Mouse (Mus musculus): ENCODE data around the gene Cyth1. TPM values are rescaled to one million over a fixed set of nuclear protein-coding genes. Genes with fewer than 3 reads are reported as not detected.

Cyth1 gene
- total RNA-seq, 1 experiment from 2014 or later, result 42.2 TPM

DNA sequence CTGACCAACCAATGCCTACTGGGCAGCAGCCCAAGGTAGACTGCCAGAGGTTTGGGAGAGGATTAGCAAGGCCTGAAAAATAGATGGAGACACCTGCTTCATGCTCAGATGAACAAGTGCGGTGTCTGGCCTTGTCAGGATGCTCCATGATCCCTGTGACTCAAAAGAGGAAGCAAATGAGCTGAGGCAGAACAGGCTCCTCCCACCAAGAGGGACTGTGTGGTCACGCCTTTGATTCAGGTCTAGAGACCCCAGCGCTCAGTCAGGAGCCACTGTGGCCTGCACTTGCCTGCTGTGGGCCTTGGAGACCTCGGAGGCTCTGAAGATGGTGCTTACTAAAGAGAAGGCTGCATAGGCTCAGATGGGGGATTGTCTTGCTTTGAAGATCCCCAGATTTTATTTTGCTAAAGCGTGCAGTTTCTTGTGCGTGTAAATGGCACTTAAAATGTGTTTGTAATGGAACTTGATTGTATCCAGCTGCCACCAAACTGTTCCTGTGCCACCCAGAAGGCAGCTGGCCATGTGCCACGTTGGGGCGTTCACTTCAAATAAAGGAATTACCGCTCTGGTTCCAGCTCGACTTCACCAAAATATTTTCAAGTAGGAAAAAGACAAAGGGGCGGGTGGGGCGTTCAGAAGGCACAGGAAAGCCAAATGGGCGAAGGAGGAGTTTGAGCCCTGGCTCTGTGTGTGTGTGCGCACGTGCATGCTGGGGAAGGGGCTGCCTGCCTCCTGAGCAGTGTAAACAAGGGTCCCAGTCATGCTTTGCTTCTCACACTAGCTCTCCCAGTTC is 6.0 kb upstream of the Cyth1 start:
- peak; percentile 64 for DNase-seq

- DNase-seq, result no peak
These were observed 5.2 kb upstream of the Cyth1 start for GRCm38 (mm10) chr11:118253447-118254158.

GRCm38 (mm10) chr11:118249012-118249383 is 606 bp upstream of the Cyth1 start:
- DNase-seq, result no peak

GRCm38 (mm10) chr11:118247359-118248095 is 865 bp downstream of the Cyth1 start:
- peak; percentile 75 for DNase-seq

GRCm38 (mm10) chr11:118246724-118247123 is 1.7 kb downstream of the Cyth1 start:
- no peak for DNase-seq

- DNase-seq, result no peak
These were observed 3.3 kb downstream of the Cyth1 start for GRCm38 (mm10) chr11:118245130-118245529.

GRCm38 (mm10) chr11:118243627-118244261 is 4.6 kb downstream of the Cyth1 start:
- DNase-seq, result no peak

- no peak for DNase-seq
These were observed 5.9 kb downstream of the Cyth1 start for GRCm38 (mm10) chr11:118242506-118242905.

GRCm38 (mm10) chr11:118240388-118240787 is 8.0 kb downstream of the Cyth1 start:
- DNase-seq, result no peak

- no peak for DNase-seq
These were observed 8.9 kb downstream of the Cyth1 start for GRCm38 (mm10) chr11:118239281-118240198.

GRCm38 (mm10) chr11:118236520-118237190 is 11.7 kb downstream of the Cyth1 start:
- no peak for DNase-seq

- no peak for DNase-seq
These were observed 13.5 kb downstream of the Cyth1 start for GRCm38 (mm10) chr11:118234929-118235328.

- DNase-seq, result no peak
These were observed 13.9 kb downstream of the Cyth1 start for GRCm38 (mm10) chr11:118234500-118234899.

- DNase-seq, result no peak
These were observed 14.5 kb downstream of the Cyth1 start for GRCm38 (mm10) chr11:118233924-118234323.

- peak; percentile 44 for DNase-seq
These were observed 16.0 kb downstream of the Cyth1 start for GRCm38 (mm10) chr11:118232314-118232831.

DNA sequence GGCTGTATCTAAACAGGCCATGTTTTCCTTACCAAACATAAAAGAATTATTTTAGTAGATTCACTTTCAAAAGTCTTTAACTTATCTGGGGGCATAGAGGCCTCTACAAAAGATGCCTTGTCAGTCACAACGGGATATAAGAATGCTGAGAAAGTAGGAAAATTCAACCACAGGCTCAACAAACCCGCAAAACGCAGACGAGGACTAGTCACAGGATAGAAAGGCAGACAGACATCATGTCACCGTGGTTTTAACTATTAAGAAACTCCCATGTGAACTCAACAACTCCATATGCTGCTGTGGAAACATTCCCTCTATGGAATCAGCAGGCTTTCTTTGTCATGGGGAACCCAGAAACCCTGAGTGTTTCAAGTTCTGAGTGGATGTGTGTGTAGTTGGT is 18.5 kb downstream of the Cyth1 start:
- no peak for DNase-seq

DNA sequence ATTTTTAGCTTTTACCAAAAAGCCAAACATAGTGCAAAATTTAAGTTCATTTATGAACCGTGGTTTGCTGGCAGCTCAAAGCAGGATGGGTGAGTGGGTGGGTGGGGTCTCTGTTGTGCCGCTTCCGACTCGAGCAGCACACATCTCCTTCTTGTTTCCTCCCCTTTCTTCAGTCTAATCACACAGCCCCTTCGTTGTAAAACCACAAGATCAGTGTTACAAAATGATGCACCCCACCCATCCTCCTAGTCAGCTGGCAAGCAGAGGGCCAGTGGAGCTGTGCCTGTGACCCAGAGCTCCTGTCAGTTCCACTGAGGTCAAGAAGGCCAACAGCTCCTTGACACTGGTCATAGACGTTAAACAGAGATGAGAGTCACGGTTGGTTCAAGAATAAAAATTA is 20.7 kb downstream of the Cyth1 start:
- DNase-seq, result no peak

DNA sequence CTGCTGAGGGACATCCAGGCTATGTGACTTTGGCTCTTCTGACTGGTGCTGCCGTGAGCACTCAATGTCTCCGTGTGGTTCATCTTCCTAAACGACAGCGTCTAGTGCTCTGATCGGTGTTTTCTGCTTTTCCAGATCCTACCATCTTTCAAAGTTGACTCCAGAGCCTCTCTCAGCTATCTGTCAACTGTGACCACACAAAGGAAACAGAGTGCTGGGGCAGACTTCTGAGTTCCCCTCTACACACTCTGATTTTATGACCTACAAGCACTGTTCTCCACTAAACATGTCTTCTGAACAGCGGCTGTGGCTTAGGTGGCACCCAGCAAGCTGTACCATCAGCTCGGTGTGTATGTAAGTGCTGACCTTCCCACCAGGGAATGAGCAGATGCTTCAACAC is 21.5 kb downstream of the Cyth1 start:
- DNase-seq, result no peak

DNA sequence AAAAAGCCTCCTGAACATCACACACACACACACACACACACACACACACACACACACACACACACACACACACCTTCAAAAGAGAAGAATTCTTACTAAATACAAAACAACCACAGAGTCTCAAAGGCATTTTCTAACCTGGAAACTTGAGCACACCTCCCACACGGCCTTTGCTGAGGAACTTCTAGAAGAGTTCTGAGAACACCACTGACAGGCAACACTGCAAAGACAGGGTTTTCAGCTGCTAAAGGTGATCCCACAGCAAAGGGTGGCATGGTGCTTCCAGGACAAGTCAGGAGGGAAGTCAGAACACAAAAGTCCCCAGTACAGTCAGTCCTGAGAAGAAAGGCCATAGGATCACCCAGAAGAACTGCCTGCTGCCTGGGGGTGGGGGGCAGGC is 22.5 kb downstream of the Cyth1 start:
- DNase-seq, result no peak

DNA sequence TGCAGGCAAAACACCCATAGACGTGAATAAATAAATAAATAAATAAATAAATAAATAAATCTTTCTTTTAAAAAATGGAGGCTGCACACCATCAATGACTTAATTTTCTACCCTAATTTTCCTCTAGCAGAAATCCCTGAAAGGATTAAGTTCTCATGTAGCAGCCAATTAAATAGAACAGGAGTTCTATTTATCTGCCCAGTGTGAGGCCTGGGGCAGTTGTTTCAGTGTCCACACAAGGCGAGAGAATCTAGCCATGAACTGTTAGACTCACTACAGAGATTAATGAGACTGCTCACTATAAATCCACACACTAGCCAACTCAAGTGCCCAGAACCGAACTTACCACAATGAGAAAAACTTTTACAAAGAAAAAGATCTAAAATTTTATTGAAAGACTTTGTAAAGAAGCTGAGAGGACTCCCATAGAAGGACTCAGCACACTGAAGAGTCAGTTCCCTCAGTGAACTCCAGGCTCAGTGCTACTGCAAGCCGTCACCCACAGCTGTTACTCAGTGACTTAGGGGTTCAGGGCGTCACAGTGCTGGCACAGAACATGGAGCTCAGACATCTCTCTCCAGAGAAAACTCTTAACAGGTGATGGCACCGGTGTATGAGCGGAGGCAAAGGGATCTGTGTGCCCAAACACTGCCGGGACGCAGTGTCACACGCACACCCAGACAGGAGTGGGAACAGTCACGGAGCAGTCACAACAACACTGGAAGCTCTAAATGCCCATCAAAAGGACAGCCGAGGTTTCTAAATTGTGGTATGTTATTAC is 23.1 kb downstream of the Cyth1 start:
- no peak for DNase-seq
